Mouse (Mus musculus) heart, embryonic 16.5 days (tissue): ENCODE measurements around the gene Gm7271. TPM values are rescaled to one million over a fixed set of nuclear protein-coding genes. Genes with fewer than 3 reads are reported as not detected.

ENCODE experiments used
- ATAC-seq: fragments of 200-750 bp; cut with Nextera tagmentation; replicated peaks from 2 replicates; pipeline ENCODE4 v1.8.0; 2017; ENCODE audit warnings: moderate number of reproducible peaks; ENCODE audit not compliant: insufficient read depth, low FRiP score; ENCODE audit errors: extremely low read depth
- H3K27ac ChIP-seq: fragments of 300-500 bp; sonication (generic); 2 replicates; pipeline ENCODE4 v1.5.1; 2014; ENCODE audit warnings: mild to moderate bottlenecking, low read length, control low read depth, moderate library complexity
- H3K27me3 ChIP-seq: fragments of 300-500 bp; sonication (generic); 2 replicates; pipeline ENCODE4 v1.6.1; 2014; ENCODE audit warnings: low read length, mixed read lengths; ENCODE audit not compliant: control insufficient read depth, insufficient read depth
- H3K36me3 ChIP-seq: fragments of 300-500 bp; sonication (generic); 2 replicates; pipeline ENCODE4 v1.6.1; 2014; ENCODE audit not compliant: control insufficient read depth, insufficient read depth
- H3K4me1 ChIP-seq: fragments of 300-500 bp; sonication (generic); 2 replicates; pipeline ENCODE4 v1.6.1; 2014; ENCODE audit warnings: low read length, mixed read lengths; ENCODE audit not compliant: control insufficient read depth, insufficient read depth
- H3K4me2 ChIP-seq: fragments of 300-500 bp; sonication (generic); 2 replicates; pipeline ENCODE4 v1.6.1; 2014; ENCODE audit warnings: low read depth, mild to moderate bottlenecking, control low read depth, low read length
- H3K4me3 ChIP-seq: fragments of 300-500 bp; sonication (generic); 2 replicates; pipeline ENCODE4 v1.5.1; 2014; ENCODE audit warnings: mild to moderate bottlenecking, control low read depth, low read length
- H3K9ac ChIP-seq: fragments of 300-500 bp; sonication (generic); 2 replicates; pipeline ENCODE4 v1.6.1; 2014; ENCODE audit warnings: low read length, control low read depth
- H3K9me3 ChIP-seq: fragments of 300-500 bp; sonication (generic); replicated peaks from 2 replicates; pipeline ENCODE4 v1.6.1; 2016; ENCODE audit warnings: low read length; ENCODE audit not compliant: control insufficient read depth
- WGBS: fragments of 180-500 bp; shearing (Covaris S2); extraction: QIAGEN DNeasy Blood & Tissue Kit; methylation state at CpG from one replicate; pipeline ENCODE4 v1.1.7; 2014; 5-methylcytosine and 5-hydroxymethylcytosine counted together
- polyA plus RNA-seq: library from polyadenylated mRNA; unstranded; fragments of >200 nt; fragmentation: Nextera tagmentation; extraction: Ambion mirVana; gene quantifications from 2 replicates; pipeline ENCODE4 v1.2.1, GENCODE M21; 2015

Gene Gm7271
- polyA plus RNA-seq = not detected in 2 replicates

- Histone ChIP-seq H3K27ac (no peak within 1 kb of the TSS), H3K4me1 (no peaks in the 10 kb centered on the region), H3K9me3 (no peaks in the 10 kb centered on the region), H3K27me3 (peaks cover 11% of the 10 kb centered on the region; the same call in 1 of the 2 replicates), H3K36me3 (no peaks in the 10 kb centered on the region), H3K9ac (no peak within 1 kb of the TSS), H3K4me2 (no peak within 1 kb of the TSS), H3K4me3 (no peak within 1 kb of the TSS)
- 47% methylated on average over 5 of the region's 5 CpGs for WGBS
- no peak for ATAC-seq
These were observed at the start of gene Gm7271 for GRCm38 (mm10) chr5:76483811-76484210. TSS of gene Gm7271 (plus strand) at chr5:76484040.

DNA sequence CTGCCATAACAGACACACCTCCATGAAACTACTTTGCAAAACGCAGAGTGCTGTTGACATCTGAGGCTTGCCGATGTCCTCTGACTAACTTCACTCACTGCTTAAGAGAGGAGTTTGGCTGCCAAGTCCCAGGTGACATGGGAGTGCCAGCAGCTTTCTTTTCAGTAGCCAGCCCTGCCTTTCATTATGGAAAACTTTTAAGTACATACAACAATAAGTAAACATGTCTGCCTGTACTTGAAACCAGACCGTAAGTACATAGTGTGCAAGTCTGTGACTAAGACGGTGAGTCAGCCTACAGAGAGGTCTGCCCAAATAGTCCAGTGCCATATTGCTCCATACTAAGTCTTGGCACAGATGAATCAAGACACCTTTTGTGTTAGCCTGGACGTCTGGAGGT is 46.7 kb upstream of the Gm7271 start:
- Histone ChIP-seq H3K27ac (no peak overlapping the region), H3K4me2 (no peak overlapping the region), H3K27me3 (no peaks in the 10 kb centered on the region), H3K4me3 (no peak overlapping the region), H3K9ac (no peak overlapping the region), H3K9me3 (peaks cover 3% of the 10 kb centered on the region), H3K36me3 (no peaks in the 10 kb centered on the region), H3K4me1 (no peaks in the 10 kb centered on the region)
- no peak for ATAC-seq
- 75% methylated on average over 5 of the region's 5 CpGs for WGBS

- Histone ChIP-seq H3K9me3 (peaks cover 3% of the 10 kb centered on the region), H3K27me3 (no peaks in the 10 kb centered on the region), H3K36me3 (no peaks in the 10 kb centered on the region), H3K4me3 (no peak overlapping the region), H3K4me2 (no peak overlapping the region), H3K27ac (no peak overlapping the region), H3K9ac (no peak overlapping the region), H3K4me1 (no peaks in the 10 kb centered on the region)
- ATAC-seq = no peak
- WGBS = 84% methylated on average over 8 of the region's 8 CpGs
These were observed 46.1 kb upstream of the Gm7271 start for GRCm38 (mm10) chr5:76437696-76438095.

DNA sequence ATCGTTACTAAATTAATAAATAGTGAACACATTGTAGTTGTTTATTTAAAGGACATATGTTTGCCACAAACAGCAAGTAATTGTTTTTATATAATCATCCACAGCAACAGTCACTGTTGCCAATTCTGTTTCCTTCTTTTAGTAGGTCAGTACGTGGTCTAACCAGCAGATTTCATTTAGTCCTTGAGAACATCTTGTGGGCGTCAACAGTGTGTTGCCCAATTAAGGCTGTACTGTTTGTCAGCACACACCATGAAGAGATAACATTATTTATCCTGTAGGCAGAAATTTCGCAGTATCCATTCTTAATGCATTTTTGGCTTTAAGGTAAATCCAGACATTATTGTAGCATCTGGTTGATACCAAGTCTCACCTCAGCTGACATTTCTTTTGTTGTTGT is 42.4 kb upstream of the Gm7271 start:
- H3K27ac ChIP-seq = no peak overlapping the region
- H3K4me2 ChIP-seq = no peak overlapping the region
- ATAC-seq = no peak
- H3K4me1 ChIP-seq = no peaks in the 10 kb centered on the region
- H3K4me3 ChIP-seq = no peak overlapping the region
- H3K36me3 ChIP-seq = no peaks in the 10 kb centered on the region
- H3K27me3 ChIP-seq = no peaks in the 10 kb centered on the region
- no peaks in the 10 kb centered on the region for H3K9me3 ChIP-seq
- no peak overlapping the region for H3K9ac ChIP-seq
- WGBS = 60% methylated on average over 4 of the region's 4 CpGs

- 75% methylated on average over 2 of the region's 2 CpGs for WGBS
- Histone ChIP-seq H3K9me3 (no peaks in the 10 kb centered on the region), H3K4me1 (no peaks in the 10 kb centered on the region), H3K36me3 (no peaks in the 10 kb centered on the region), H3K27ac (no peak overlapping the region), H3K4me3 (no peak overlapping the region), H3K4me2 (no peak overlapping the region), H3K9ac (no peak overlapping the region), H3K27me3 (no peaks in the 10 kb centered on the region)
- ATAC-seq = no peak
These were observed 8.9 kb upstream of the Gm7271 start for GRCm38 (mm10) chr5:76474931-76475330.

DNA sequence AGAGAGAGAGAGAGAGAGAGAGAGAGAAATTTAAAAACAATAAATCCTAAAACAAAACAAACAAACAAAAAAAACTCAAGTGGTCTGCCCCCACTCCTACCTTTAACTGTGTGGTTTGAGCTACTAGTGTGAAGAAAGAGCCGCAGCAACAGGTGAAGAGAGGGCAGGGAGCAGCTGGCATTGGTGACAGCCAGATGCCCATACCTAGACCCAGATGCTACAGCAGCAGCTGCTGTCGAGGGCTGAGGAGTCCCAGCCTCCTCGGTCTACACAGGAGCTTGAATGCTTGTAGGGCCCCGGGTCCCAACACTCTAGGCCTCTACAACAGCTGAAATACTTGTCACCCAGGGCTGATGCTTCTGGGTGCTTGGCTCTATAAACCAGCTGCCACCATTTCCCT is 7.0 kb upstream of the Gm7271 start:
- Histone ChIP-seq H3K9ac (no peak overlapping the region), H3K9me3 (no peaks in the 10 kb centered on the region), H3K36me3 (no peaks in the 10 kb centered on the region), H3K27me3 (no peaks in the 10 kb centered on the region), H3K4me3 (no peak overlapping the region), H3K4me2 (no peak overlapping the region), H3K27ac (no peak overlapping the region), H3K4me1 (no peaks in the 10 kb centered on the region)
- 55% methylated on average over 4 of the region's 4 CpGs for WGBS
- ATAC-seq = no peak

DNA sequence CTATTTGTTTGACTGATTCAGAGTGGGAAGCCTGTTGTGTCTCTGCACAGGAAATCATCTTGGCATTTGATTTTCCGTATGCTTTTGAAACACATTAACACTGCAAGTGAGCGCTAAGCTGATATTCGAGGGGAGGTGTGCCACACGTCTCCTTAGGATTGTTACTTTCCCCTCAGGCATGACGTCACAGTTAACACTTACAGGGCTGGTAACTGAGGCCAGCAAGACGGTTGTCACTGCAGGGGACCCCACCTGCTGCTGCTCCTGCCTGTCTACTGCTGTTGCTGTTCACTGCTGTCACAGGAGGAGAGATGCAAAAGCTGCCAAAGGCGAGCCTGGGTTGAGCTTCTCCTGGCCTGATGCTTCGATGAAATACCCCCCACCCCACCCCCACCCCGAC is 6.1 kb upstream of the Gm7271 start:
- H3K27me3 ChIP-seq = no peaks in the 10 kb centered on the region
- H3K27ac ChIP-seq = no peak overlapping the region
- H3K9ac ChIP-seq = no peak overlapping the region
- no peaks in the 10 kb centered on the region for H3K9me3 ChIP-seq
- no peak for ATAC-seq
- no peak overlapping the region for H3K4me2 ChIP-seq
- H3K36me3 ChIP-seq = no peaks in the 10 kb centered on the region
- no peak overlapping the region for H3K4me3 ChIP-seq
- H3K4me1 ChIP-seq = no peaks in the 10 kb centered on the region
- WGBS = 26% methylated on average over 9 of the region's 9 CpGs

DNA sequence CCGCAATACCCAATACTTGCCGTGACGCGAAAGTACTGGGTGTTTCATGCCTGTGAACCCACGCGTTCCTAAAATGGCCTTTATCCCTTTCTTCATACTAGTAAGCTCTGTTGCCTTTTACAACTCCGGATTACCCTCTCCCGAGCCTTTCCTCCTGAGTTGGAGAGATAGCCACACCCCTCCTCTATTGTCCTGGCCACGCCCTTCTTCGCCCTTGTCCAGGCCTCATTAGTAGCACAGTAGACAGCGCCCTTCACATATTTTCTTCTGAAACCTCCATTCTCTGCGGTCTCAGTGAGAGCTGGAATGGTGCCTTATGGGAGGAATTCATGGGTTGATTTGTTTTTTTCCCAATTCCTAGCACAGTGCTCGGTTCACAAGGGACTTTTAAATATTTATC is 11.3 kb downstream of the Gm7271 start:
- no peak overlapping the region for H3K4me3 ChIP-seq
- H3K9ac ChIP-seq = no peak overlapping the region
- H3K27me3 ChIP-seq = no peaks in the 10 kb centered on the region
- no peaks in the 10 kb centered on the region for H3K4me1 ChIP-seq
- no peak overlapping the region for H3K27ac ChIP-seq
- 81% methylated on average over 13 of the region's 13 CpGs for WGBS
- no peak for ATAC-seq
- H3K9me3 ChIP-seq = no peaks in the 10 kb centered on the region
- H3K4me2 ChIP-seq = no peak overlapping the region
- no peaks in the 10 kb centered on the region for H3K36me3 ChIP-seq

GRCm38 (mm10) chr5:76522446-76522845 is 38.6 kb downstream of the Gm7271 start:
- Histone ChIP-seq H3K27ac (no peak overlapping the region), H3K27me3 (no peaks in the 10 kb centered on the region), H3K4me3 (no peak overlapping the region), H3K4me1 (no peaks in the 10 kb centered on the region), H3K36me3 (no peaks in the 10 kb centered on the region), H3K9me3 (no peaks in the 10 kb centered on the region), H3K9ac (no peak overlapping the region), H3K4me2 (no peak overlapping the region)
- ATAC-seq = no peak
- 89% methylated on average over 1 of the region's 1 CpGs for WGBS

- Histone ChIP-seq H3K27me3 (no peaks in the 10 kb centered on the region), H3K4me3 (no peak overlapping the region), H3K36me3 (no peaks in the 10 kb centered on the region), H3K9me3 (no peaks in the 10 kb centered on the region), H3K27ac (no peak overlapping the region), H3K9ac (no peak overlapping the region), H3K4me2 (no peak overlapping the region), H3K4me1 (no peaks in the 10 kb centered on the region)
- WGBS = 58% methylated on average over 5 of the region's 5 CpGs
- no peak for ATAC-seq
These were observed 40.8 kb downstream of the Gm7271 start for GRCm38 (mm10) chr5:76524623-76525022.
